Mouse (Mus musculus) stomach, postnatal 0 days (tissue): ENCODE measurements around the gene Cdc42se1.

Source experiments
- CTCF ChIP-seq: IDR thresholded peaks from 2 replicates; pipeline ENCODE4 v1.5.1; 2016; ENCODE audit warnings: antibody characterized with exemption, low read depth, mild to moderate bottlenecking, moderate library complexity
- EP300 ChIP-seq: optimal IDR thresholded peaks from 2 replicates; pipeline ENCODE3; 2016; ENCODE audit warnings: antibody characterized with exemption

DNA sequence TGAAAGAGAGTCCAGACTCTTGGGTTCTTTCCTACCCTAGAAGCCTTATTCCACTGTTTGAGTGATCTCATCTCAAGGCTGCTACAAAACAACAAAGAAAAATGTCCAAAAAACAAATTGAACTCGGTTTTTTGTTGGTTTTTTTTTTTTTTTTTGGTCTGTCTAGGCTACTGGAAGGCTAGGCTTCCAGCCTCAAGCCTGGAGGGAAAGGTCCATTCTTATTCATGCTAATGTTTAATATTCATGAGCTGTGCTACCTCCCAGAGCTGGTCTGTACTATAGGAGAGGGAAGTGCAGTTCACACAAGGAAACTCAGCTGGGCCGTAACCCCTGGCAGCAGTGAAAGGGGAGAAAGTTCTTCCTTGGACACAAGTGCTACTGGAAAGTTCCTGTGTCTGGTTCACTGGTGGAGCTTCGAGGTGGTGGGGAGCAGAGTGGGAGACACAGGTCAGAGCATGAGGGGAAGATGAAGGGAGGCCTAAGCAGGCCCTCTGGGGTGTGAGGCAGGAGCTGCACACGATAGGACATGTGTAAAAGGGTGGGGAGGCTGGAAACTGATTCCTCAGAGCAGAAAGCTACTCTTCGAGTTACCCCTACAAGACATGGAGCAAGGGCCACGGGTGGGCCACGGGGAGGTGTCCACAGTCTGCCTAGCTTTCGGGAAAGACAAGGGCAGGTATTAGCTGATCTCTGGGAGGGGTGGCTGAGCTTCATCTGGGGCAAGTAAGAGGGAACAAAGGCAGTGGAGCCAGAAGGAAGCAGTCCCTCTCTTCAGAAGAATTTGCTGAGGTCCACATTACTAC lies 2.2 kb downstream of the Cdc42se1 start:
- no peak for TF ChIP-seq CTCF
- no peak for TF ChIP-seq EP300
